Mouse (Mus musculus): Measurements from ENCODE around the gene Gm13283. TPM values are rescaled to one million over a fixed set of nuclear protein-coding genes. Genes with fewer than 3 reads are reported as not detected.

The Gm13283 gene
- total and polyA plus RNA-seq, 2 experiments from 2014 or later: 0.46 TPM; not detected in 1

DNA sequence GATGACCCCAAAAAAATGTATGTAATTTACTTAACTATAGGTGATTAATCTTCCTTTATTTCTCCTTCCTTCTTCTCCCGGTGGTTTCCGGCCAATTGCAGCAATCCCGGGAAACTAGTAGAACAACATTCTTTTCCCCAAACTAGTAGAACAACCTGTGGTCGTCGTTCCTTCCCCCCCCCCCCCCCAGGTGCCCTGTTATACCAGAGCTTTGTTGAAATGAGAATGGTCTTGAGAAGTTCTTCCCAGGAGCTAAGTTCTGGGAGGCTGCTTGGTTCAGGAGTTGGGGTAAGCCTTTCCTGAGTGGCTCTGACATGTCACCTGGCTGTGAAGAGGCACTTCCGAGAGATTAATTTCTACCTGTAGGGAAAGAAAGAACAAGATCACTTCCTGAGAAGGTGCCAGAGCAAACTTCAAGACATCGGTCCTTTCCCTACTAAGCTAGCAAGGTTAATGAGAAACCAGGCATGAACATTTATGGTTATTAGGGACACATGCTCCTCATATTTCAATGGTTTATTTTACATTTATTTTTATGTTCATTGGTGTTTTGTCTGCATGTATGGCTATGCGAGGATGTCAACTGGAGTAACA is 36.3 kb upstream of the Gm13283 start:
- peaks cover 4% of the 10 kb centered on the region; the same call in 1 of the 2 replicates for H3K4me1 ChIP-seq (ENCODE audit: control insufficient read depth, insufficient read depth)
- H3K27ac ChIP-seq (ENCODE audit: low read depth): no peak overlapping the region
- H3K27me3 ChIP-seq (ENCODE audit: control insufficient read depth, insufficient read depth, low read length): no peaks in the 10 kb centered on the region
- peaks cover 5% of the 10 kb centered on the region for H3K36me3 ChIP-seq (replicated peaks; ENCODE audit: control insufficient read depth, insufficient read depth, low read length)
- H3K9me3 ChIP-seq (replicated peaks; ENCODE audit: control insufficient read depth, low read length): no peaks in the 10 kb centered on the region
- DNase-seq (ENCODE audit: low spot score) (no peak), ATAC-seq (ENCODE audit: insufficient read depth, low read depth) (no peak)
- H3K4me3 ChIP-seq (ENCODE audit: low read depth, low read length): no peak overlapping the region
- no peak overlapping the region for H3K9ac ChIP-seq (replicated peaks; ENCODE audit: low read depth, low read length)
- 63% methylated on average over 8 of the region's 8 CpGs for WGBS
- no peak overlapping the region for H3K4me2 ChIP-seq (ENCODE audit: low read depth, low read length)
- TF ChIP-seq EP300 (IDR thresholded peaks at IDR 0.05; ENCODE audit: low read depth): no peak
- TF ChIP-seq CTCF (IDR thresholded peaks at IDR 0.05; ENCODE audit: low read depth): no peak

DNA sequence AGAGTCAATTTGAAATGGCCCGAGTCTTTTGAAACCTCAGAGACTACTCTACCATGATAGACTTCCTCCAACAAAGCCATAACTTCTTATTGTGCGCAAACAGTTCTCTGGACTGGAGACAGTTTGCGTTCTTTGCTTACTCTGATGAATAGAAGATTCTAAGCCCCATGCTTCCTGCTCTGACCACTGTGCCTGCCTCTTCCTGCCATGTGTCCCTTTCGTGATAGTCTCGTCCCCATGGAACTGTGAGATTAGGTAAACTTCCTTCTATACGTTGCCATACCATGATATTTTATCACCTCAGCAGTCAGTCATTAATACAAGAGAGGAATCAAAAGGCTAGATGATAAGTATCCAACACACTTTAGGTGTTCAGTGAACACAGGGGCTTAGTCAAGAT is 33.2 kb upstream of the Gm13283 start:
- WGBS: 69% methylated on average over 6 of the region's 6 CpGs

DNA sequence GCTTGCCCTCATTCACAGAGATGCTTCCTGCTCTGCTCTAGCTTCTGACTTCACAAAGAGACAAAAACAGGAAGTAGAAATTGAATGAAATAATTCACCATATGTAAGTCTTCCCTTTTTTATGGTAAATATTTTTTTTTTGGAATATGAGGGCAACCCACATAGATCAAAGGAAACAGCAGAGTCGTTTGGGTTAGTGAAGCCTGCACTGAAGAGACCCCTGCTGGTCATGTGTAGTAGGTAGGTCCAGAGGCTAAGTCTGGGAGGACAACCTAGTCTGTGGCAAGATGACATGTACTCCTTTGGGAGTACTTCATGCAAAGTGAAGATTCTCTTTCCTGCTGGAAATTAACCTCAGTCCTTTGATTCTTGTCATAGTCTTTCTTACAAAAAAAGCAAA is 32.6 kb upstream of the Gm13283 start:
- Histone ChIP-seq H3K4me3 (ENCODE audit: low read depth, low read length) (no peak overlapping the region), H3K36me3 (replicated peaks; ENCODE audit: control insufficient read depth, insufficient read depth, low read length) (no peaks in the 10 kb centered on the region), H3K4me2 (ENCODE audit: low read depth, low read length) (no peak overlapping the region), H3K4me1 (ENCODE audit: control insufficient read depth, insufficient read depth) (no peaks in the 10 kb centered on the region), H3K9me3 (replicated peaks; ENCODE audit: control insufficient read depth, low read length) (no peaks in the 10 kb centered on the region), H3K27ac (ENCODE audit: low read depth) (no peak overlapping the region), H3K9ac (replicated peaks; ENCODE audit: low read depth, low read length) (no peak overlapping the region), H3K27me3 (ENCODE audit: control insufficient read depth, insufficient read depth, low read length) (no peaks in the 10 kb centered on the region)
- DNase-seq (ENCODE audit: low spot score) (peak; percentile 49), ATAC-seq (ENCODE audit: insufficient read depth, low read depth) (no peak)
- TF ChIP-seq CTCF (IDR thresholded peaks at IDR 0.05; ENCODE audit: low read depth) (peak; percentile 76), EP300 (IDR thresholded peaks at IDR 0.05; ENCODE audit: low read depth) (no peak)
- WGBS: 0% methylated on average over 1 of the region's 1 CpGs

More for the DNA sequence above, 33.2 kb upstream of the Gm13283 start:
- Histone ChIP-seq H3K4me2 (ENCODE audit: low read depth, low read length) (no peak overlapping the region), H3K27ac (ENCODE audit: low read depth) (no peak overlapping the region), H3K4me1 (ENCODE audit: control insufficient read depth, insufficient read depth) (no peaks in the 10 kb centered on the region), H3K4me3 (ENCODE audit: low read depth, low read length) (no peak overlapping the region), H3K36me3 (replicated peaks; ENCODE audit: control insufficient read depth, insufficient read depth, low read length) (no peaks in the 10 kb centered on the region), H3K27me3 (ENCODE audit: control insufficient read depth, insufficient read depth, low read length) (no peaks in the 10 kb centered on the region), H3K9me3 (replicated peaks; ENCODE audit: control insufficient read depth, low read length) (no peaks in the 10 kb centered on the region), H3K9ac (replicated peaks; ENCODE audit: low read depth, low read length) (no peak overlapping the region)
- ATAC-seq (ENCODE audit: insufficient read depth, low read depth): no peak
- TF ChIP-seq EP300 (IDR thresholded peaks at IDR 0.05; ENCODE audit: low read depth): no peak
- no peak for DNase-seq (ENCODE audit: low spot score)

DNA sequence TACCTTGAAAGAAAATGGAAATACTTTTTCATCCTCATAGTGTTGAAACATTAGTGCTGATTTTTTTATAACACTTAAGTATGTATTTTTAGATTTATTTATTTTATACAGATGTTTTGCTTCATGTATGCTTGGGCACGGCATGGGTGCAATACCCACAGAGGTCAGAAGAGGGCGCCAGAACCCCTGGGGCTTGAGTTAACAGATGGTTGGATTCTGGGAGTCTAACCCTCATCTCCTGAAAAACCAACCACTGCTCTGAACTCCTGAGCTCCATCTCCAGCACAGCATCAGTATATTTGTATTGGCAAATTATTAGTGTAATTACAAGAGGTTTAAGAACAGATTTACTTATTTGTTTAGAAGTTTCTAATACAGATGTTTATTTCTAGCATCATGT is 21.4 kb upstream of the Gm13283 start:
- no peak overlapping the region for H3K27ac ChIP-seq (ENCODE audit: low read depth)
- peak; percentile 61 for DNase-seq (ENCODE audit: low spot score)
- no peak overlapping the region for H3K4me2 ChIP-seq (ENCODE audit: low read depth, low read length)
- H3K4me1 ChIP-seq (ENCODE audit: control insufficient read depth, insufficient read depth): no peaks in the 10 kb centered on the region
- WGBS: 6% methylated on average over 2 of the region's 2 CpGs
- no peak overlapping the region for H3K4me3 ChIP-seq (ENCODE audit: low read depth, low read length)
- H3K36me3 ChIP-seq (replicated peaks; ENCODE audit: control insufficient read depth, insufficient read depth, low read length): no peaks in the 10 kb centered on the region
- TF ChIP-seq CTCF (IDR thresholded peaks at IDR 0.05; ENCODE audit: low read depth) (peak; percentile 92), EP300 (IDR thresholded peaks at IDR 0.05; ENCODE audit: low read depth) (no peak)
- ATAC-seq (ENCODE audit: insufficient read depth, low read depth): no peak
- H3K27me3 ChIP-seq (ENCODE audit: control insufficient read depth, insufficient read depth, low read length): no peaks in the 10 kb centered on the region
- no peak overlapping the region for H3K9ac ChIP-seq (replicated peaks; ENCODE audit: low read depth, low read length)
- H3K9me3 ChIP-seq (replicated peaks; ENCODE audit: control insufficient read depth, low read length): no peaks in the 10 kb centered on the region

DNA sequence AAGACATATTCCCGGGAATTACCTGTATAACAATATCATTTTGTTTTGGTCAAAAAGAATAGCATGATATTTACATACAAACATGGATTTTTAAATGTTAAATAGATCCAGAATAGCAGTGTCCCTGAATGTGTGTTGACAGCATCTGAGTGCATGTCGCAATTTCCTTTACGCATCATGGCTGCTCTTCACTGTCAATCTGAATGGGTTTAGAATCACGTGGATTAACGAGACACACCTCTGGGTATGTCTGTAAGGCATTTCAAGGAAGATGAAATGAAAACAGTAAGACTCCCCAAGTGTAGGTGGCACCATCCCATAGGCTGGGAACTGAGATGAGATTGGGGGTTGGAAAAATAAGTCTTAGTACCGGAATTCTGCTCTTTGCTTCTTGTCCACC is 20.9 kb upstream of the Gm13283 start:
- Histone ChIP-seq H3K36me3 (replicated peaks; ENCODE audit: control insufficient read depth, insufficient read depth, low read length) (no peaks in the 10 kb centered on the region), H3K9ac (replicated peaks; ENCODE audit: low read depth, low read length) (no peak overlapping the region), H3K27ac (ENCODE audit: low read depth) (no peak overlapping the region), H3K9me3 (replicated peaks; ENCODE audit: control insufficient read depth, low read length) (no peaks in the 10 kb centered on the region), H3K27me3 (ENCODE audit: control insufficient read depth, insufficient read depth, low read length) (no peaks in the 10 kb centered on the region), H3K4me1 (ENCODE audit: control insufficient read depth, insufficient read depth) (no peaks in the 10 kb centered on the region), H3K4me3 (ENCODE audit: low read depth, low read length) (no peak overlapping the region), H3K4me2 (ENCODE audit: low read depth, low read length) (no peak overlapping the region)
- WGBS: 88% methylated on average over 6 of the region's 6 CpGs
- TF ChIP-seq CTCF (IDR thresholded peaks at IDR 0.05; ENCODE audit: low read depth): no peak
- no peak for TF ChIP-seq EP300 (IDR thresholded peaks at IDR 0.05; ENCODE audit: low read depth)
- no peak for ATAC-seq (ENCODE audit: insufficient read depth, low read depth)
- DNase-seq (ENCODE audit: low spot score): no peak

DNA sequence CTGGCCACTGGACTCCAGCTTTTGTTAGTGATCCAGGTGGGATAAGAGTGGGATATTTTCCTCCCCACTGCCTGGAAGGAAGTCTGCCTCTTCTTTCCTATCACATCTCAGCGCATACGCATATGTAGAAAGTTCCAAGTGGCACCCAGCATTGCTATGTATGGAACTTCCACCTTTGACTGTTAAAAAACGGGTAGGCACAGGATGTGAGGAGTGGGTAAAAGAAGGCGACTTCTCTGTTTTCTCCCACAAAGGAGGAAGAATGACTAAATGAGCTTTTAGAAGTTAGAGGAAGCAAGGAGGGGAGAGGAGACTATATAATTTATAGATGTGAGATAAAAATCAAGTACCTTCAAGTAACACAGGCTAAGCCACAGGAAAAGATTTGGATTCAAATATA is 18.5 kb upstream of the Gm13283 start:
- 80% methylated on average over 4 of the region's 4 CpGs for WGBS
- H3K9ac ChIP-seq (replicated peaks; ENCODE audit: low read depth, low read length): no peak overlapping the region

More for the DNA sequence above, 18.5 kb upstream of the Gm13283 start:
- H3K4me3 ChIP-seq (ENCODE audit: low read depth, low read length): no peak overlapping the region
- ATAC-seq (ENCODE audit: insufficient read depth, low read depth) (no peak), DNase-seq (ENCODE audit: low spot score) (no peak)
- no peak overlapping the region for H3K4me2 ChIP-seq (ENCODE audit: low read depth, low read length)
- no peaks in the 10 kb centered on the region for H3K4me1 ChIP-seq (ENCODE audit: control insufficient read depth, insufficient read depth)
- H3K9me3 ChIP-seq (replicated peaks; ENCODE audit: control insufficient read depth, low read length): no peaks in the 10 kb centered on the region
- no peaks in the 10 kb centered on the region for H3K36me3 ChIP-seq (replicated peaks; ENCODE audit: control insufficient read depth, insufficient read depth, low read length)
- H3K27me3 ChIP-seq (ENCODE audit: control insufficient read depth, insufficient read depth, low read length): no peaks in the 10 kb centered on the region
- no peak for TF ChIP-seq EP300 (IDR thresholded peaks at IDR 0.05; ENCODE audit: low read depth)
- TF ChIP-seq CTCF (IDR thresholded peaks at IDR 0.05; ENCODE audit: low read depth): no peak
- H3K27ac ChIP-seq (ENCODE audit: low read depth): no peak overlapping the region
